Mouse (Mus musculus): Measurements from ENCODE around the gene Mst1. TPM values are rescaled to one million over a fixed set of nuclear protein-coding genes. Genes with fewer than 3 reads are reported as not detected.

Mst1 gene
- polyA plus RNA-seq, 1 experiment from 2014 or later = 0.28 TPM

GRCm38 (mm10) chr9:108049016-108049455, 31.2 kb upstream of the Mst1 start, which contains the start of gene Gmppb:
Gene Gmppb (plus strand): TSS chr9:108049242.
- H3K36me3 ChIP-seq (ENCODE audit: control insufficient read depth, insufficient read depth, low read length) = peaks cover 5% of the 10 kb centered on the region; the same call in 1 of the 2 replicates
- peaks cover 6% of the 10 kb centered on the region; the same call in 1 of the 2 replicates for H3K4me1 ChIP-seq (replicated peaks; ENCODE audit: control insufficient read depth, insufficient read depth, low read length)
- peak within 1 kb of the TSS; percentile 72 for H3K9ac ChIP-seq (ENCODE audit: low read length)
- WGBS = 0% methylated on average over 36 of the region's 39 CpGs
- peak within 1 kb of the TSS; percentile 89 for H3K4me2 ChIP-seq (ENCODE audit: low read depth, low read length, severe bottlenecking)
- DNase-seq (ENCODE audit: low spot score) = peak; percentile 97
- peak; percentile 93 for ATAC-seq (replicated peaks; ENCODE audit: low FRiP score)
- peak within 1 kb of the TSS; percentile 57 for H3K27ac ChIP-seq (ENCODE audit: low read depth, low read length)
- no peaks in the 10 kb centered on the region for H3K9me3 ChIP-seq (ENCODE audit: control insufficient read depth, low read length)
- peak within 1 kb of the TSS; percentile 73 for H3K4me3 ChIP-seq (ENCODE audit: low read depth, low read length)
- no peaks in the 10 kb centered on the region for H3K27me3 ChIP-seq (ENCODE audit: control insufficient read depth, insufficient read depth, low read length)

GRCm38 (mm10) chr9:108049561-108050251, 30.5 kb upstream of the Mst1 start:
- H3K4me1 ChIP-seq (replicated peaks; ENCODE audit: control insufficient read depth, insufficient read depth, low read length) = peaks cover 6% of the 10 kb centered on the region; the same call in 1 of the 2 replicates
- H3K9me3 ChIP-seq (ENCODE audit: control insufficient read depth, low read length) = no peaks in the 10 kb centered on the region
- H3K36me3 ChIP-seq (ENCODE audit: control insufficient read depth, insufficient read depth, low read length) = peaks cover 5% of the 10 kb centered on the region; the same call in 1 of the 2 replicates
- peak overlapping the region; percentile 89 for H3K4me2 ChIP-seq (ENCODE audit: low read depth, low read length, severe bottlenecking)
- DNase-seq (ENCODE audit: low spot score) (no peak), ATAC-seq (replicated peaks; ENCODE audit: low FRiP score) (0 out of 2 replicates have a peak, but pooled peaks have one; percentile 11)
- H3K27me3 ChIP-seq (ENCODE audit: control insufficient read depth, insufficient read depth, low read length) = no peaks in the 10 kb centered on the region
- peak overlapping the region; percentile 73 for H3K4me3 ChIP-seq (ENCODE audit: low read depth, low read length)
- no peak overlapping the region for H3K27ac ChIP-seq (ENCODE audit: low read depth, low read length)
- WGBS = 45% methylated on average over 15 of the region's 15 CpGs
- peak overlapping the region; percentile 72 for H3K9ac ChIP-seq (ENCODE audit: low read length)

GRCm38 (mm10) chr9:108051184-108051930, 28.9 kb upstream of the Mst1 start:
- 94% methylated on average over 15 of the region's 15 CpGs for WGBS
- Histone ChIP-seq H3K9me3 (ENCODE audit: control insufficient read depth, low read length) (no peaks in the 10 kb centered on the region), H3K36me3 (ENCODE audit: control insufficient read depth, insufficient read depth, low read length) (no peaks in the 10 kb centered on the region; the same call in 1 of the 2 replicates)

GRCm38 (mm10) chr9:108051931-108052220, 28.4 kb upstream of the Mst1 start:
- peaks cover 6% of the 10 kb centered on the region; the same call in 1 of the 2 replicates for H3K4me1 ChIP-seq (replicated peaks; ENCODE audit: control insufficient read depth, insufficient read depth, low read length)
- H3K4me3 ChIP-seq (ENCODE audit: low read depth, low read length) = no peak overlapping the region
- no peaks in the 10 kb centered on the region for H3K9me3 ChIP-seq (ENCODE audit: control insufficient read depth, low read length)
- 82% methylated on average over 4 of the region's 4 CpGs for WGBS
- no peak for ATAC-seq (replicated peaks; ENCODE audit: low FRiP score)
- no peak overlapping the region for H3K27ac ChIP-seq (ENCODE audit: low read depth, low read length)
- H3K36me3 ChIP-seq (ENCODE audit: control insufficient read depth, insufficient read depth, low read length) = no peaks in the 10 kb centered on the region; the same call in 1 of the 2 replicates
- no peaks in the 10 kb centered on the region for H3K27me3 ChIP-seq (ENCODE audit: control insufficient read depth, insufficient read depth, low read length)
- no peak overlapping the region for H3K9ac ChIP-seq (ENCODE audit: low read length)
- no peak overlapping the region for H3K4me2 ChIP-seq (ENCODE audit: low read depth, low read length, severe bottlenecking)
- no peak for DNase-seq (ENCODE audit: low spot score)

More at GRCm38 (mm10) chr9:108051184-108051930, 28.9 kb upstream of the Mst1 start:
- no peak for ATAC-seq (replicated peaks; ENCODE audit: low FRiP score)
- Histone ChIP-seq H3K27me3 (ENCODE audit: control insufficient read depth, insufficient read depth, low read length) (no peaks in the 10 kb centered on the region), H3K27ac (ENCODE audit: low read depth, low read length) (no peak overlapping the region), H3K4me2 (ENCODE audit: low read depth, low read length, severe bottlenecking) (no peak overlapping the region), H3K4me1 (replicated peaks; ENCODE audit: control insufficient read depth, insufficient read depth, low read length) (peaks cover 6% of the 10 kb centered on the region; the same call in 1 of the 2 replicates), H3K4me3 (ENCODE audit: low read depth, low read length) (no peak overlapping the region), H3K9ac (ENCODE audit: low read length) (no peak overlapping the region)
- DNase-seq (ENCODE audit: low spot score) = no peak

GRCm38 (mm10) chr9:108052411-108052810, 27.8 kb upstream of the Mst1 start:
- no peak overlapping the region for H3K27ac ChIP-seq (ENCODE audit: low read depth, low read length)
- H3K4me2 ChIP-seq (ENCODE audit: low read depth, low read length, severe bottlenecking) = no peak overlapping the region
- H3K4me3 ChIP-seq (ENCODE audit: low read depth, low read length) = no peak overlapping the region
- ATAC-seq (replicated peaks; ENCODE audit: low FRiP score) (no peak), DNase-seq (ENCODE audit: low spot score) (no peak)
- no peaks in the 10 kb centered on the region; the same call in 1 of the 2 replicates for H3K36me3 ChIP-seq (ENCODE audit: control insufficient read depth, insufficient read depth, low read length)
- 73% methylated on average over 7 of the region's 7 CpGs for WGBS
- H3K9ac ChIP-seq (ENCODE audit: low read length) = no peak overlapping the region
- H3K9me3 ChIP-seq (ENCODE audit: control insufficient read depth, low read length) = no peaks in the 10 kb centered on the region
- no peaks in the 10 kb centered on the region for H3K27me3 ChIP-seq (ENCODE audit: control insufficient read depth, insufficient read depth, low read length)
- peaks cover 6% of the 10 kb centered on the region; the same call in 1 of the 2 replicates for H3K4me1 ChIP-seq (replicated peaks; ENCODE audit: control insufficient read depth, insufficient read depth, low read length)

GRCm38 (mm10) chr9:108052885-108053664, 27.2 kb upstream of the Mst1 start, which contains the start of gene Amigo3:
Gene Amigo3 (plus strand): TSS chr9:108053159.
- H3K36me3 ChIP-seq (ENCODE audit: control insufficient read depth, insufficient read depth, low read length) = no peaks in the 10 kb centered on the region; the same call in 1 of the 2 replicates
- WGBS = 59% methylated on average over 20 of the region's 20 CpGs
- H3K27ac ChIP-seq (ENCODE audit: low read depth, low read length) = no peak within 1 kb of the TSS
- no peaks in the 10 kb centered on the region for H3K27me3 ChIP-seq (ENCODE audit: control insufficient read depth, insufficient read depth, low read length)
- no peaks in the 10 kb centered on the region for H3K9me3 ChIP-seq (ENCODE audit: control insufficient read depth, low read length)
- peak; percentile 35 for ATAC-seq (replicated peaks; ENCODE audit: low FRiP score)
- DNase-seq (ENCODE audit: low spot score) = peak; percentile 96
- no peak within 1 kb of the TSS for H3K4me2 ChIP-seq (ENCODE audit: low read depth, low read length, severe bottlenecking)
- H3K4me1 ChIP-seq (replicated peaks; ENCODE audit: control insufficient read depth, insufficient read depth, low read length) = peaks cover 6% of the 10 kb centered on the region; the same call in 1 of the 2 replicates
- H3K4me3 ChIP-seq (ENCODE audit: low read depth, low read length) = no peak within 1 kb of the TSS; the same call in 1 of the 2 replicates
- no peak within 1 kb of the TSS for H3K9ac ChIP-seq (ENCODE audit: low read length)

GRCm38 (mm10) chr9:108053665-108054225, 26.5 kb upstream of the Mst1 start:
- no peak overlapping the region for H3K4me3 ChIP-seq (ENCODE audit: low read depth, low read length)
- H3K9ac ChIP-seq (ENCODE audit: low read length) = no peak overlapping the region
- no peaks in the 10 kb centered on the region for H3K27me3 ChIP-seq (ENCODE audit: control insufficient read depth, insufficient read depth, low read length)
- H3K27ac ChIP-seq (ENCODE audit: low read depth, low read length) = no peak overlapping the region
- DNase-seq (ENCODE audit: low spot score) = no peak
- H3K4me2 ChIP-seq (ENCODE audit: low read depth, low read length, severe bottlenecking) = no peak overlapping the region
- WGBS = 93% methylated on average over 15 of the region's 15 CpGs
- no peak for ATAC-seq (replicated peaks; ENCODE audit: low FRiP score)
- H3K36me3 ChIP-seq (ENCODE audit: control insufficient read depth, insufficient read depth, low read length) = no peaks in the 10 kb centered on the region; the same call in 1 of the 2 replicates
- peaks cover 3% of the 10 kb centered on the region; the same call in 1 of the 2 replicates for H3K4me1 ChIP-seq (replicated peaks; ENCODE audit: control insufficient read depth, insufficient read depth, low read length)
- no peaks in the 10 kb centered on the region for H3K9me3 ChIP-seq (ENCODE audit: control insufficient read depth, low read length)

Data from forebrain, embryonic 11.5 days (tissue).